Mouse (Mus musculus) v-Abl transformed pro-B cells (cell line): ENCODE data around the gene Jund.

Source experiments
- in situ Hi-C, 2 experiments: fragments of 400-800 bp; cut with MboI; formaldehyde crosslinking; loops; one replicate each; pipeline ENCODE4 v1.15.1; 2025; ENCODE audit not compliant: unreplicated experiment in 2 of 2

Gene Jund

GRCm38 (mm10) chr8:70696946-70697345, 1.8 kb upstream of the Jund start:
- in situ Hi-C loops = no loop called here

- in situ Hi-C loops = no loop called here
Measured at GRCm38 (mm10) chr8:70697366-70698250, 1.1 kb upstream of the Jund start.

GRCm38 (mm10) chr8:70699116-70699833, 526 bp downstream of the Jund start:
- in situ Hi-C loops = no loop called here

- in situ Hi-C loops = loop anchor here in 1 of 2 experiments (25.0 kb wide), 1 partner anchor 687 kb away; the partner anchor contains the start of genes Babam1, Nr2f6 and Ushbp1
Measured at GRCm38 (mm10) chr8:70699834-70700554, 1.2 kb downstream of the Jund start.

- in situ Hi-C loops = loop anchor here in 1 of 2 experiments (25.0 kb wide), 1 partner anchor 687 kb away; the partner anchor contains the start of genes Babam1, Nr2f6 and Ushbp1
Measured at GRCm38 (mm10) chr8:70700555-70700922, 1.8 kb downstream of the Jund start.

- in situ Hi-C loops = loop anchor here in 1 of 2 experiments (25.0 kb wide), 1 partner anchor 686 kb away; the partner anchor contains the start of genes Babam1, Nr2f6 and Ushbp1
Measured at GRCm38 (mm10) chr8:70701048-70701981, 2.6 kb downstream of the Jund start.

- in situ Hi-C loops = loop anchor here in 1 of 2 experiments (25.0 kb wide), 1 partner anchor 685 kb away; the partner anchor contains the start of genes Babam1, Nr2f6 and Ushbp1
Measured at GRCm38 (mm10) chr8:70701982-70702841, 3.5 kb downstream of the Jund start.

GRCm38 (mm10) chr8:70702842-70703182, 4.1 kb downstream of the Jund start:
- in situ Hi-C loops = loop anchor here in 1 of 2 experiments (25.0 kb wide), 1 partner anchor 684 kb away; the partner anchor contains the start of genes Babam1, Nr2f6 and Ushbp1

GRCm38 (mm10) chr8:70703287-70703686, 4.5 kb downstream of the Jund start, which contains the start of gene Iqcn:
Gene Iqcn, plus strand, starts transcription at chr8:70703457.
- in situ Hi-C loops = loop anchor here in 1 of 2 experiments (25.0 kb wide), 1 partner anchor 684 kb away; the partner anchor contains the start of genes Babam1, Nr2f6 and Ushbp1

- in situ Hi-C loops = loop anchor here in 1 of 2 experiments (5.0 to 25.0 kb wide), 2 partner anchors 36 to 679 kb away; partner anchors contain the start of genes Babam1, Lsm4, Nr2f6 and Ushbp1
Measured at GRCm38 (mm10) chr8:70708281-70708680, 9.5 kb downstream of the Jund start.

GRCm38 (mm10) chr8:70709794-70710193, 11.0 kb downstream of the Jund start:
- in situ Hi-C loops = loop anchor here (5.0 to 25.0 kb wide), 5 partner anchors 37 to 678 kb away; partner anchors contain the start of genes Lsm4 (in 2 of the 2), Babam1 (in 1 of the 2), Gdf15 (in 1 of the 2) and Nr2f6 (in 1 of the 2)

GRCm38 (mm10) chr8:70710296-70710695, 11.5 kb downstream of the Jund start:
- in situ Hi-C loops = loop anchor here (5.0 to 25.0 kb wide), 5 partner anchors 38 to 677 kb away; partner anchors contain the start of genes Babam1 (in 1 of the 2), Gdf15 (in 1 of the 2), Lsm4 (in 1 of the 2) and Nr2f6 (in 1 of the 2)

- in situ Hi-C loops = loop anchor here (5.0 to 25.0 kb wide), 5 partner anchors 39 to 676 kb away; partner anchors contain the start of genes Babam1 (in 1 of the 2), Gdf15 (in 1 of the 2), Lsm4 (in 1 of the 2) and Nr2f6 (in 1 of the 2)
Measured at GRCm38 (mm10) chr8:70711041-70711440, 12.3 kb downstream of the Jund start.

- in situ Hi-C loops = loop anchor here (5.0 to 25.0 kb wide), 5 partner anchors 42 to 673 kb away; partner anchors contain the start of genes Babam1 (in 1 of the 2), Gdf15 (in 1 of the 2), Lsm4 (in 1 of the 2) and Nr2f6 (in 1 of the 2)
Measured at GRCm38 (mm10) chr8:70713991-70714390, 15.2 kb downstream of the Jund start.

GRCm38 (mm10) chr8:70715086-70715485, 16.3 kb downstream of the Jund start:
- in situ Hi-C loops = loop anchor here (5.0 to 25.0 kb wide), 3 partner anchors 37 to 672 kb away; partner anchors contain the start of genes Babam1 (in 1 of the 2), Nr2f6 (in 1 of the 2), Rab3a (in 1 of the 2) and Ushbp1 (in 1 of the 2)

- in situ Hi-C loops = loop anchor here (5.0 to 25.0 kb wide), 3 partner anchors 36 to 671 kb away; partner anchors contain the start of genes Babam1 (in 1 of the 2), Nr2f6 (in 1 of the 2), Rab3a (in 1 of the 2) and Ushbp1 (in 1 of the 2)
Measured at GRCm38 (mm10) chr8:70716521-70717400, 18.0 kb downstream of the Jund start.
